Mouse (Mus musculus): ENCODE measurements around the gene St6galnac3.

The St6galnac3 gene

DNA sequence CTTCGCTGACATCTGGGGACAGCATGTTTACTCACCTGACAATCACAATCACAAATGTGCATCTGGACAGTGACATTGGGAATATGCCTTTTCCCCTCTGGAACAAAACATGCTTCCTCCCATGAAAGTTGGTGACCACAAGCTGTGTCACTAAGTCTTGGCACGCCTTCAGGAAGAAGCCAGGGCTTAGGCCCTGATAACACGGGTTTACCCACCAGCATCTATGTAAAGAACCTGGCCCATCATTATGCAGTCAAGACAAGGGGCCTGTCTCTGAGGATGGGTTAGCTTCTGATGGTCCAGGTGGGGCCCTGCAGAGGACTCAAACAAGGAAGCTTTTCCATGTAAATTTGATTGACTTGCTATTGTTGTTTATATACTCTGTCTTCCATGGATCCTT lies 131.9 kb downstream of the St6galnac3 start:
- in situ Hi-C loops (cut with MboI, MseI), result no loop called here

DNA sequence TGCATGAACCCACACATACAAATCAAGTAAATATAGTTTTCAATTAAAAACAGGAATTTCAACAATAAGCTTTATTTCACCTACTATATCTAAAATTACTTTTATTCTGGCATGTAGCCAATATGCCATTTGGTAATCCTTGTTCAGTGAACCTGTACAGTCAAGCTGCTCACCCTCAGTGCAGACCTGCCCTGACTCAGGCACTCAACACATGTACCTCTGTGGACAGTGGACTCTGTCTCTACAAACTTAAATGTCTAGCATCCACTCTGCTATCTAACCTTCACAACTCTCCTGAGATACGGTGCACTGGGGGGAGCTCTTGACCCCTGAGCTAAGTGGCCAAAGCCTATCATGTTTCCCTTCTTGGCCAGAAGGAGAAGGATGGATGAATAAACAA lies 137.4 kb downstream of the St6galnac3 start:
- in situ Hi-C loops (cut with MboI, MseI), result no loop called here

DNA sequence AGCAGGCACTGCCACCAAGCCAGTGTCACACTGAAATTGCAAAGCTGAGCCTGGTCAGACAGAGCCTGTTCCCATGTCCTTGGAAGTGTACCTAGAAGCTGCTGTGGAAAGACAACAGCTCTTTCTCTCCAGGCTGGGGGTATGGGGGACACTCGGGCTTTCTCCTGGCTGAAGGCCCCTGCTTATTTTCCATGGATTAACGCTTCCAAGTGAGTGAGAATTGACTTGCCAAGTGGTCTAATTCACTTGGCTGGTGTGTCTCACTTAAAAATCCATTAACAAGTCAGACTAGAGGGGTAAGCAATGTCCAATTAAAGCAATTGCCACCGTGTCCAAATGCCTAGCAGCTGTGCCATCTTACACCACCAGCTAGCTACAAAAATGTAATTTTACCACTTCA lies 140.1 kb downstream of the St6galnac3 start:
- in situ Hi-C loops (cut with MboI, MseI), result no loop called here

DNA sequence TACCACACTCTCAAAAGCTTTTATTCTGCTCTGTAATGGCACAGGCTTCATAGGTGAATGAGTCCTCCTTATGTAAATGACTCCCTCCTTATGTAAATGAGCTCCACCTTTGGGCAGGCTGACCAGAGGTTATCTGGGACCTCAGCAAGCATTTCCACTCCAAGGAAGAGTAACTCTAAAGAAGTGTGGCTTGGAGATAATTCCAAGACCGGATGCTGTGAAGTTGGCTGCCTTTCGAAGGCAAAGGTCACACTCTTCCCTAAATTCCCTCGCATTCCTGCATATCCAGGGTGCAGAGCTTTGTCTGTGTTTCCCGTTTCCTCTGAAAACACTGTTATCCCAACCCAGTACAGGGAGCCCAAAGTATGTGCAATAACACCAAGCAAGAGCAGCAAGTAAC lies 142.9 kb downstream of the St6galnac3 start:
- in situ Hi-C loops (cut with MboI, MseI), result no loop called here

DNA sequence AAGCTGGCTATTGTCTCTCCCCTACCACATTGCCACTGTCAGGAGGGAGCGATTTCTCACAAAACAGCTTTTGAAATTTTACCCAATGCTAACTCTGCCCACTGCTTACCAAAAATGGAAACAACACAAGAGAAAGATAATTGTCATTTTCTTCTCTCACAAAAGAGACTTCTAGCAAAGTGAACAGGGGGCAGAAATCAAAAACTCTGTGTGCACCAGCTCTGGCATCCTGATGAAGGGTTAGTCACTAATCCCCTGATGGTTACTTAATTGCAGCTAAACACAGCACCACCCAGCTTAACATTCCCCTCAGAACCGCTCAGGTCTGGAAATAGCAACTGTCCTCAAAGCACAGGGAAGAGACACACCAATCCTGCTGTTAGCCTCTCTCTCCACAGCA lies 144.3 kb downstream of the St6galnac3 start:
- in situ Hi-C loops (cut with MboI, MseI), result no loop called here

DNA sequence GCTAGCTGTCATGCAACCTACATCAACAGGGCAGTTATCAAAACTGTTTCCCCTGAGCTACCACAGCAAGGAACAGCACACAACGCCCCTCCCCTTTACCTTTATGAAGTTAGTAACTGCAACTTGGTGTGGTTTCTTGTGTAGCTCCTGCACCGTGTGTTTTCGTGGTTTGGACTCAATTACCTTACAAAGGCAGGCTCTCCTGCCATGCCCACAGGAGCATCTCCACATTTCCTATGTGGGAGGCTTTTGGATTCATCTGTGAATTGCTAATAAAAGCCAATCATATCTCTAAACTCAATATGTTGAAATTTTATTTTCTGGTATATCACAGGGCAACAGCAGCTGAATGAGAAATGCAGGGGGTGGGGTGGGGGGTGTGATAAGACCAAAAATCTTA lies 144.8 kb downstream of the St6galnac3 start:
- in situ Hi-C loops (cut with MboI, MseI), result no loop called here

DNA sequence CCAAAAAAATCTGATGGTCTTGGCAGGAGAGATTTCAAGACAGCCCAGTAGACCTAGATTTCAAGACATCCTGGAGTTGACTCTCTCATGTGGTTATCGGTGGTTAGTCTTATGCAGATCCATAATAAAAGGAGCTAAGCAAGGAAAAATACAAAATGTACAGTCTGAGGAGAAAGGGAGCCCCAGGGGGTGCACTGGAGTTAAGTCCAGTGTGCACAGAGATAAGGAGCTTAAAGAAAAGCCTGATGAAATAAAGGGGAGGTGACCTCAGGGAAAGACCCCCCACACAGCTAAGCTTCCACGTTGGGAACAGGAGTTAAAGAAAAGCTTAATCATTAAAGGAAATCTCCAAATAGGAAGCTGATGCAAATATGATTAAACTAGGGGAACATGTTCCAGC lies 147.7 kb downstream of the St6galnac3 start:
- in situ Hi-C loops (cut with MboI, MseI), result no loop called here

DNA sequence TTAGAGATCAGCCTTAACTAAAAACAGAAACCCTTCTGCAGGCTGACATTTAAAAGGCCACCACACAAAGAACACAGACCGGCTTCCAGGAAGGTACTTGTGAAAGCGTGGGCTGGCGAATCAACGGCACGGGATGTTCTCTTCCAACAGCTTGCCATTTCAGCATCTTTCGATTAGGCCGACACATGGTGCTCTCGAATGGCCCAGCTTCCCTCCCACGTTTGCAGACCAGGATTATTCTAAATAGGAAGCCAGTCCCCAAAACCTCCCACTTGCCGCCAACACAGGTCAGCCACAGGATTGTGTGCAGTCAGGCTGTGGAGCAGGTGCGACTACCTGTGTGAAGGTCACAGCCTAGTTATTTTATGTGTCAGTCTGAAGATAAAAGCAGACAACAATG lies 153.8 kb downstream of the St6galnac3 start:
- in situ Hi-C loops (cut with MboI, MseI), result no loop called here

DNA sequence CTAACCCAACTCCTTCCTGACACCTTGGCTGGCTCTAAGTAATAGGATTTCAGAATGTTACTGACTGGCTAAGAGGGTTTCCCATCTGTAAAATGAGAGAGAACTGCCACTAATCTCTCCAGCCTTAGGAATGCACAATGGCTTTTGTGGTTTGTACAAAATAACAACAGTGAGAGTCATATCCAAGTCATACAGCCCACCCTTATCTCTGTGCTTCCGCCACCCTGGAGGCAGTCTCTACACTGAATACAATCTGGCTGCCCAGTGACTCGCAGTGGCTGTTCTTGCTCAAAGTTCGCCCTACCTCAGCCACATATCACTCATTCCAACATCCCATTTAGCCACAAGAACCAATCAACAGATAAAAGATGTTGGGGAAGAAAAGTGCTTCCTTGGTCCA lies 156.2 kb downstream of the St6galnac3 start:
- in situ Hi-C loops (cut with MboI, MseI), result no loop called here

DNA sequence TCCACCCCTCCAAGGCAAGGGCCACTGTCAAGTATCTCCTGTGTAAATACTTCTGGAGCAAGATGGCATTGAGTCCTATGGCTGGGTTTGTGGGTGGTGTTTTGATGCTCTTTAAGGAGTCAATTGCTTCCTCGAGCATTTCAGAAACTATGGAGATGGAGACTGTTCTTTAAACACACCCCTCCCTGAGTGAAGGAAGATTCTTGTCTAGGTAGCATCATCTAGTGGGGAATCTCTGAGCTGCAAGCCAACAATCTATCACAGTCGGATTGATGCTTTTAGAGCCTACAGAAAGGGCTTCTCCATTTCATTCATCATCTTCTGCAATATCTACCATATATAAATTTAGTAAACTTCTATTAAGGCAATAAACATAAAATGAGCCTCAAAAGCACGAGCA lies 157.1 kb downstream of the St6galnac3 start:
- in situ Hi-C loops (cut with MboI, MseI), result no loop called here

DNA sequence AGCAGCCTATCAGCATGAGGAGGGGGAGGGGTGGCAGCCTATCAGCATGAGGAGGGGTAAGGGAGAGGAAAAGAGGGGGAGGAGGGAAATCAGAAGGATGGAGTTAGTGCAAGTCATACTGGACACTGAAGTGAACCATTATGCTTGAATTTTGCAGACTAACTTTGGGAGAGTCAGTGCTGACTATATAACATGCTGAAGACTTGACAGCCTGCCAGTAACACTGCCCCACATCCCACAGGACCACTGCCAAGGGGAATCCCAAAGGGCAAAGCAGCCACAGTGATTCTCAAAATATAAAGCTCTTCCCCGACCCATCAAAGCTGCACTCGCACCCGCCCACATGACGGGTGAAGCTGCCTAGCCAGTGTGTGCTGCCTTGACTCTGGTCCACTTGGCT lies 157.5 kb downstream of the St6galnac3 start:
- in situ Hi-C loops (cut with MboI, MseI), result no loop called here

DNA sequence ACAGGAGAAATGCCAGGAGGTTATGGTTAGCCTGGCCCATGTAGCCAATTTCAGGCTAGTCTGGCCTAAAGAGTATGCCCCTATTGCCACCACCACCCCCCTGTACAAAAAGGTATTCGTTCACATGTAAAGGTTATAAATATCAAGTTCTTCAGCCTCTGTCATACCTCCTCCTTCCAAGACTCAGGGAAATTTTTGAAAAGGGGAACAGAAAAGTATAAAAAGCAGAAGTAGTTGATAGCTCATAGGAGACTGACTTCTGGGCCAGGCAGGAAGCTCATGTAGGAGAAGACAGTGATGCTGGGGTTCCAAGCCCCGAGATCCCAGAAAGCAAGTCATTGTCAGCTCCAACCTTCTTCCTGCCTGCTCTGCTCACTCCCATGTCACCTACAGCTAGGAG lies 158.9 kb downstream of the St6galnac3 start:
- in situ Hi-C loops (cut with MboI, MseI), result no loop called here

DNA sequence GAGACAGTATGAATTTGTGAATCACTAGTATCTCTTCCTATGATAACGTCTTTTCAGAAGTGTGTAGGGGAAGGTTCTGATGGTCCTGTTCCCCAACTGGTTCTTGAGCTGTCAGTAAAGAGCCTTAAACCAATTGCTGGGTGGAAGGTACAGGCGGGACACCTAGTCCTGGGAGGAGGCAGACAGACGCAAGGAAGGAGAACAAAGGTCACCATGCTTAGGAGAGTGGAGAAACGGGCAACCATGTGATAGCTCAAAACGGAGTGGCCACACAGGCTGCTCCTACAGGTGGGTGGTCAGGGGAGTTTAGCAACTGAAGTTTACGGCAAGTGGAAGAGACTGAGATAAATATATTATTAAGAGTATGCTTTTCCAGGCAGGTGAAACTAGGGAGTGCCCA lies 164.1 kb downstream of the St6galnac3 start:
- in situ Hi-C loops (cut with MboI, MseI), result no loop called here

DNA sequence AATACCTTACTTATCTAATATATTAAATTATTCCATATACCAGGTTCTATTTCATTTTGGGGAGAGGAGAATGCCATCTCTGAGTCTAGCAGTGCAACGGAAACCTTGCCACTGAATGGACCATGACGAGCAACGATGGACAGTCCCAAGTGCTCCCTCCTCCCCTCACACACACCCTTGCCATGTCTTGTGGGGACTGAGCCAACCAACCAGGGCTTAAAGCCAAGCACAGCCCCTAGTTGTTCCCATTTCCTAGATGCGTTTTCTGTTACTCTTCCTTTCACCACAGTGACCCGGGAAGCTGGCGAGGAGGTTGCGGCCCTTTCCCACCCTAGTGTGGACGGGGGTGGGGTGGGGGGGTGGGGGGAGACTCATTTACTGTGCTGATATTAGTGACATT lies 165.4 kb downstream of the St6galnac3 start:
- in situ Hi-C loops (cut with MboI, MseI), result no loop called here

DNA sequence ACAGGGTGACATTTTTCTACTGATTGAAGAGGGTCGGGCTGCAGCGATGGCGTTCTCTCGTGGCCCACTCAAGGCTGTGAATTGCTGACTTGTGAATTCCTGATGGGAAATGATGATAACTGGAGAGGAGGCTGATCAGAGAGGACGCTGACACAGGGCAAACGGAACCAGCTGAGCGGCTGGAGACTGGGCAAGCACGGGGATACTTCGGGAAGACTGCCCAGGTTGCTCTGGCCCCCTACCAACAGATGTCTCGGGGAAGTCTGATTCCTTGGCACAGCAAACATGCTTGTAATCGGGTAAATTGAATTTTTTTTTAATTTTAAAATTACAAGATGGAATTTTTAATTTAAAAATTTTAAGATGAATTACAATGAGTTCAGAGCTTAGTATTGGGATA lies 168.4 kb downstream of the St6galnac3 start:
- in situ Hi-C loops (cut with MboI, MseI), result no loop called here

DNA sequence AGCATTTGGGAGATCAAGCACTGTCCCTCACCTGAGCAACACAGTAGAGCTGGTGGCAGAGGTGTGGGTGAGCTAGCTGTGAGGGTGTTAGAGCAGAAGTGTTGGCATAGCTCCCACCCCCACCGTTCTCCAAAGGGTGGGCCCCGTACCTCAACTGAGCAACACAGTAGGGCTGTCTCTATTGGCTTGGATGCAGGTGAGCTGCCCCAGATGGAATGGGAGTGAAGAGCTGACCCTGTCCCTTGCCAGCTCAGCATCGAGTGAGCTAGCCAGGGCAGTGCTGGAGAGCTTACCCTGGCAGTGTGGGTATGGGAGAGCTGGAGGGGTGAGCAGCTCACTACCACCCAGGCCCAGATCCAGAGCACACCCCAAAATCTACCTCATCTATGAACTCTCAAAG lies 171.3 kb downstream of the St6galnac3 start:
- in situ Hi-C loops (cut with MboI, MseI), result no loop called here

DNA sequence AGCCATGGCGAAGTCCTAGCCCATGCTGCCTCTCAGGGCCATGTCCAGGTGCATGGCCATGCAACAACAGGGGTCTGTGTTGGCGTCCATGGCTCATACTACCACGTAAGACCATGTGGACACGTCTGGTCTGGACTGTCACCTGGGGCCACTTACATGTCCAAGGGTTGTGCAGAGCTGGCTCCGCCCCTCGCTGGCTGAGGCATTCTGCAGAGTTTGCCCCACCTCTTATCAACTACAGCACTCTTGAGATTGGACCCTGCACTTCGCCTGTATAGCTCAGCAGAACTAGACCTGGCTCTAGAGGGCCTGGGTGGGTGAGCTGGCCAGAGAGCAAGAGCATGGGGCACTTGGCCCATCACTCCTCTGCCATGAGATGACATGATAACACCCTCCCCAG lies 171.7 kb downstream of the St6galnac3 start:
- in situ Hi-C loops (cut with MboI, MseI), result no loop called here

DNA sequence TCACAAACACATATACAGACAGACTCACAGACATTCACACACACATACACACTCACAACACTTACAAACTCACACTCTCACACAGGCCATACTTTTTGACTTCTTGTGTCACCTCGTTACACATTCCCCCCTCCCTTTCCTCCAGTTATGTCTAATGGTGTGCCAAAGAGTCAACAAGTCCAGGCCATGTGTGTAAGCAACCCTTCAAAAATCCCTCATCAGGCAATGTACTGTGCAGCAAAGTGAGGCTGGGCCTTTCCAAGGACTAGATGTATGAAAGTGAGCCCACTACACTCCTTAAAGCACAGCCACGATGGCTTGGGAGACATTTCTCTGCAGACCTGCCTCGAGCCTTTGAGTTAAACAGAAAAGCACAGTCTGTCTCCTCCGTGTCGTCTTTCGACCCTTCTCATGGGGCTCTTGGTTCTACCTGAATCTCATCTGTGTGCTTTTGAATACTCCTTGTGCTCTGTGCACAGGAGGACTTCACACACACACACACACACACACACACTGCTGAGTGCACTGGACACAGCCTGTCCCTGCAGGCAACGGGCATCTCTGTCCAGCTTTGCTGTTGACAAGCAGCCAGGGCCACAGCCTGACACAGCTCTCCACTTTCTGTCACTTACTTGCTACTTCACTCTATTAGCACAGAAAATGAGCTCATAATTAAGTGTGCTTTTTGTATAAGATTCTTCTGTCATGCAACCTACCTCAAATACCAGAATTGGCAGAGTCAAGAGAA lies 177.9 kb downstream of the St6galnac3 start:
- in situ Hi-C loops (cut with MboI, MseI), result no loop called here

DNA sequence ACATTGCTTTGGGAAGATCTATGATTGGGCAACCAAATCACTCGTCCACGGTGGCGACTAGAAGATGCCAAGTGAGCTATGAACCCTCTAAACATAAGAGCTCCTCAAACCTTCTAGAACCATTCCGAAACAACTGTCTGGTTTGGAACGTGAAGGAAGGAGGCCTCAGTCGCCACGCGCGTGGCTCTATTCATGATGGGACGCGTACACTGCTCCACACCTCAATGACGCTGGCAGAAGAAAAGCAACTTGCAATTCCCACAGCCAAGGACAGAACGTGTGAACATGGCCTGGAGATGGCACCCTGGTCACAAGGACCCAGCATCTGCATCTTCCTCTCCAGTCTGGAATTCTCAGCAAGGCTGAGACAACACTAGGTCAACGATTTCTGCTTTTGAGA lies 185.1 kb downstream of the St6galnac3 start:
- in situ Hi-C loops (cut with MboI, MseI), result no loop called here

DNA sequence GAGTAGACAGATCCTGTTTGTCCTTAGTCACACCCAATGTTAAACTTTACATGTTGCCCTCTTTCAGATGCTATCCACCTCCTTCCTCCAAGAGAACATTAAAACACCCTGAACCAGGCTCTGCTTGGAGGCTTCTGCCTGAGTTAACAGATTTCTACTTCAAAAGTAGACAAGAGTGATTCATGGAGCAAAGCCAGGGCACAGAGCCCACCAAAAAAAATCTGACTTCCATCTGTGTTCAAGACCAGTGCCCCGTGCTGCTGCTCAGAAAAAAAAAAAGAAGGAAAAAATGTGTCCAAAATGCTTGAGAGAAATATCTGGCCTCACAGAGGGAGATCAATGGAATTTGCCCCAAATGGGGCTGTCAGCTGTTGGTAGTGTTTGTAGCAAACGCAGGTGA lies 186.6 kb downstream of the St6galnac3 start:
- in situ Hi-C loops (cut with MboI, MseI), result no loop called here

DNA sequence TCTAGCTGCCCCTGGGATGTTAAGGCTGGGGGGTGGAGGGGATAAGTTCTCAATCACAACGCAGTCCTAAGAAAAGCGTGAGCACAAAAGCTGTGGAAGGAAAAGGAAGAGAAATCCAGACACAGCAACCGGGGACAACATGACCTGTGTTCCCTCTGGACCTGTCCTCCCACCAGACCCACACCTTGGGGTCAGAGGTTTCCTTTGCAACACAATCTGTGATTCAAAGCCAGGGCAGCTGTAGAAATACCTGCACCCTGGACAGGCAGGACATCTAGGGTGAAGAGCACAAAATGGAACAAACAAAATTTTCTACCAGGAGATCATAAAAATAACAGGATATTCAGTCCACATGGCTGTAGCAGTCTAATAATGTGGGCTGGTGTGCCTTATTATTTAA lies 187.5 kb downstream of the St6galnac3 start:
- in situ Hi-C loops (cut with MboI, MseI), result no loop called here

DNA sequence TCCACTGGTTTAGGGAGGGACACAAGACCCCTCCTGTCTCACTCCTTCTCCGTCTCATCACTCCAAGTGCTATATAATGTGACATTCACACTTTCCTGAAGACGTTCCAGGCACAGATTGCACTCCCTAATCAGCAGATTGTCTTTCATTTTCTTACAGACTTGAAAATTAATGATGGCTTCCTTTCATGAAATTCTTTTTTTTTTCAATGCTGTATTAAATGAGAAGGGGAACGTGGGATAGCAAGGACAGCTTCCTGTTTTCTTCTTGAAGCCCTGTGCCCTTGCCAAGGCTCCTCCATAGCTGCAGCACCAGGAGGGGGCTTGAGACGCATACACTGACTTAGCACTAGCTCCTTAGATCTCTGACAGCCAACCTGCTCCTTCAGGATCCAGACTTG lies 188.7 kb downstream of the St6galnac3 start:
- in situ Hi-C loops (cut with MboI, MseI), result no loop called here

DNA sequence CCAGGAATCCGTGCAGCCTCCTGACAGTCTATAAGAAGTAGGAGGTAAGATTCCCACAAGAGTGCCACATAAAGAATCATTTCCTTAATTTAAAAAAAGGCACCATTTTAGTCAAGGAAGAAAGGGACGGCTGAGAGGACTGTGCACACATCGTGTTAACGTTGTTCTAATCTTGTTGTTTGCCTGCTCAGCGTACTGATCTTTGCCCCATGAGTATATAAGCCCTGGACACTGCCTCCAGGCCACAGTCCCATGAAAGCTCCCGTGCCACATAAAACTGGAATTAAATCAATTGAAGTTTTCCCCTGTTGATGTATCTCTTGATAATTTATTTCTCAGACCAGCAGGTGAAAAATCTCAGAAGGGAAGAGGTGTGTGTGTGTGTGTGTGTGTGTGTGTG lies 195.8 kb downstream of the St6galnac3 start:
- in situ Hi-C loops (cut with MboI, MseI), result no loop called here

DNA sequence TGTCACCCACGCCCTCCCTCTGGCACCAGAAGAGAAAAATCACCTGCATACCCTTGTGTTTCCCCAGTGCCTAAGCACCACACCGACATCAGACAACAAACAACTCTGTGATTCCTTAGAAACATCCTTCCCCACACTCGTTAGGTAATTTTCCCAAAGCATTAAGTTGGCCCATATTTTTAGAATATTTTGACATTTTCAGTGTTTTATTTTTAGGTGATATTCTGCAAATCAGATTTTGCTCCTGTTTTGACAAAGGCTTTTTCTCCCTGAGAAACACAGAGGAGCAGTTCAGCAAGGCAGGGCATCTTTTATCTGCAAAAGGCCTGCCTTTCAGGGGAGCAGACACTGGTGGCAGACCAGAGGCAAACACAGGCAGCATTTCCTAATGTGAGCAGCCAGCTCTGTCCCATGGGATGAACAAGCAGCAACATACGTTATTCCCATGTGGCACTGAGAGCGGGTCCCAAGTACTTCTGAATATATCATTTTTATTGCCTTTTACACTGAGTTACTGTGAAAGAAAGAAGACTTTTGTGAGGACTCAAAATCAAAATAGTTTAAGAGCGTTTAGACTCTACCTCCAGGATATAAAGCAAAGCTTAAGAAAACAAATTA lies 199.7 kb downstream of the St6galnac3 start:
- in situ Hi-C loops (cut with MboI, MseI), result no loop called here

All from regulatory T cell (primary cell).